Mouse (Mus musculus) R1 (cell line): ENCODE measurements at regions not wholly inside any gene's neighbourhood (a gene's known extent, or its start where the extent isn't known, plus 50 kb on each side); places are given as distances from the start of the nearest gene placed in this dataset.

Source experiments
- DNase-seq: peaks from one replicate; pipeline ENCODE4 v3.0.0-alpha.2; 2018; ENCODE audit warnings: low read depth, low spot score

DNA sequence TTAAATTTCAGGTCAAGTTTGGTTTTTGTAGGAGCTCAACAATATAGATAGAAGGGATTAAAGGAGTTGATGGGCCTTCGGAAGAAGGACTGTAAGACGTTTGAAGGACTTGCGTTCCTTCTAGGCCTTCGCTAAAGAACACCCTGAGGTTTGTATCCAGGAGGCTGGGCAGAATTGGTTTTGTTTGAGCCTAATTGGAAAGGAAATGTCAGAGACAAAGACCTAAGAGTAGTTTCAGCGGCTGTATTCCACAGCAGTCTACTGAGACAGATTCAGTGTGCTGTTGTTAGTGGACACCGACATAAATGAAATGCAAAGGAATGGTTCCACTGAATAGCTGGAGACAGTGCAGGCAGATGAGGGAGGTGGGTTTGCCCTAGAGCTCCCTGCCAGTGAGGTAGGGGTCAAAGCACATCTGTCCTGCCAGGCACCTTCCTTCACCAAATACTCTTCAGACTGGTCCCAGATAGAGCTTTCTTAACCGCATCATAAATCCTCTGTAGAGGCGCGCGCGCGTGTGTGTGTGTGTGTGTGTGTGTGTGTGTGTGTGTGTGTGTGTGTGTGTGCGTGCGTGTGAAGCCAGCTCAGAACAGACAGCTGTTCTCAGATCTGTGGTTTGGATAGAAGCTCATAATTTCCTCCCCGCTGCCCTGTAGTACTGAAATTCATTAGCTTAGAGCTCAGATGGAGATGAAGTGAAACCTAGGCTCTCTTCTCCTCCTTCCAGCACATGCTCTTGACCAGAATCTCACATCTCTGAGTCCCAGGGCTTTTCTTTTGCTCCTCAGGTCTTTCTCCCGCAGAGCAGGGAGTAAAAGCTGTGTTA lies 209.7 kb downstream of the Ktn1 start:
- peak; percentile 50 for DNase-seq

DNA sequence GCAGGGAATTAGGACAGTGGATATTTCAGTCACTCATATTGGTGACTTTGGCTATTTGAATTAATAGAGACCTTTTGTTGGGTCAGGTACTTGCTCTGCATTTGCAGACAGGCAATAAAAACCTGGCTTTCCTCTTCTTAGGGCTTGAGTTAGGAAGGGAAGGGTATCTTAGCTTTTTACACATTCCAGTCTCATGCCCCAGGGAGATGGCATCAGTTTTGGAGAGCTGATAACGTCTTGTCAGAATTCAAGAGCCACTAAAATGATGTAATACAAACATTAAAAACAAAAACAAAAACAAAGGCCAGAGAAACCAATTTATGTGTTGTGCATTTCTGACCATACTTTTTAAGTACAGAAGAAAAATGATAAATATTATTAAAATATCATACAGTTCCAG lies 214.3 kb downstream of the Ktn1 start:
- DNase-seq, result no peak

DNA sequence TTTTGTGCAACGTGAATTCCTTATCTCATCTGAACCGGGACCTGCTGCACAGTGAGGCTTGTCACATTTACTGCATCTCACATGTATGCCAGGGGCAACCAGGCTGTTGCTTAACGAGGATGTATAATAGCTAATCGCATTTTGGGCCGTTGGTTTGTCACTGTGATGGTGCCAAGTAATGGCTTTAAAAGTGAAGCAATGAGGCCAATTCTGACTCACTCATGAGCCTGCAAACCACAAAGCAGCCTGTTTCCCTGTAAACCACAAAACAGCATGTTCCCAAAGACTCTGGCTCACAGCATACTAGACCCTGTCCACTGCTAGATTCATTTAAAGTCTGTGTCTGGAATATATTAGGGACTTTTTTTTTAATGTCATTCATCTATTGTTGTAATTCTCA lies 214.8 kb downstream of the Ktn1 start:
- DNase-seq, result no peak

DNA sequence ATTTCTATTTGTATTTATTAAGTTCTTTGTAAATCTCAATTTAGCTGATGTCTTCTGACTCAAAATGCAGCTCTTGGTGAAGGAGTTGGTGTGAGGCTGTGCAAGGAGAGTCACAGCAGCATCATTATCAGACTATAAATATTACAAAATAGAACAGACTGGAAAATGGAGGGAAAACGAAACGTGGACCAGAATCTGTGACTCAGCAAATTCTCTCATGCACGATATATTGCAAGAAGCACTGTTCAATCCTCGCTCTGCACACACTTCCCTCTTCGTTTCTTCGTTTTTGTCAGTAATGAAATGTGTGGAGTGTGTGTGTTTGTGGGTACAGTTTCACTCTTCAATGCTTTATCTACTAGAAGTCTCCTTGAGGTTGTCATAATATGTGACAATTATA lies 215.5 kb downstream of the Ktn1 start:
- DNase-seq, result no peak

DNA sequence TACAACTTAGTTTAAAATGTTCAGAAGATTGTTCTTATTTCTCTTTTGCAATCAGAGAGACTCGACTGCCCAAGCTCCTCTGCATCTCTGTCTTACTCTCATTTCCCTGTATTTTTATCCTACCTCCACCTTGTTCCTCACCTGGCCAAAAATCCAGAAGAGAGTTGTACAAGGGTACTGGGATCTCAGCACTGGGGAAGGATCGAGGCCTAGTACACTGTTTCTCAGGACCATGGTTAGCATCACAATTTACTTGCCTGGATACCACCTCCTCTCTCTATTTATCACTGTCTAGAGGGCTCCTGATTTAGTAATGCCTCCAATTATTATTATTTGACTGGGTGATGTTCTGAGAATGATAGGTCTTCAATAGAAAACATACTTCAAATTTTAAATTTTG lies 218.8 kb downstream of the Ktn1 start:
- DNase-seq, result no peak

DNA sequence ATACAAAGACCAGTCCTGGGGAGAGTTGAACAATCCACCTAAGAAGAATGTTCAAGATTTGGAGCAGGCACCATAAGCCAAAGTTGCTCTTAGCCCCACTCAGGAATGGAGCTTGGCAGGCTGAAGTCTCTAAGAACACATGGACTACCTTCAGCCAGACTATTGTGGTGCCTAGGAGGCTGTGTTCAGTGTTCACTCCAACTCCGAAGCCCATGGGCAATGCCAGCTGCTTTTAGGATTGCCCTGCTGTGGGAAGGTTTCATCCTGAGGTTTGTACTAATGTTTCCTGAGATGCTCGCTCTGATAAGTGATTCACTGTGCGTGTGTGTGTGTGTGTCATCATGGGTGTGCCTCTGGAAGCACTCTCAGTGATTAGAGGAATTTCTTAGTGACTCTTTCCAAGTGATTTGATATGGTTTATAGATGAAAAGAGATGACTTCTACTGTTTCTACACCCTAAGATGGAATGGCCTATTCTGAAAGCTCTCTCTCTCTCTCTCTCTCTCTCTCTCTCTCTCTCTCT lies 220.1 kb downstream of the Ktn1 start:
- no peak for DNase-seq

DNA sequence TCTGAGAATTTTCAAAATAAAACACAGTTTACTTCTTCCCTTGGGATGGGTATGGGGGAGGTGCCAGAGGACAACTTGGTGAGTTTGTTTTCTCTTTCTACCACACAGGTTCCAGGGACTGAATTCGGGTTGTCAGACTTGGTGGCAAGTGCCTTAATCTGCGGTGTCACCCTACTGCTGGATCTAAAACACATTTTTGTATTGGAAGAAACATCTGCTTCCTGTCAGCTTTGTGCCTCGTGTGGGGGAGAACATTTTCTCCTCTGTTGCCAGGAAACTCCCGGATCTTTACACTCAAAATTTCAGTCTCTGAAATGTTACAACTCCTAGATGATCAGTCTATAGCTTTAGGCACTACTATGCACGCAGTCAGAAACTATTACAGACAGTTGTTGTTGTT lies 228.3 kb downstream of the Ktn1 start:
- no peak for DNase-seq

DNA sequence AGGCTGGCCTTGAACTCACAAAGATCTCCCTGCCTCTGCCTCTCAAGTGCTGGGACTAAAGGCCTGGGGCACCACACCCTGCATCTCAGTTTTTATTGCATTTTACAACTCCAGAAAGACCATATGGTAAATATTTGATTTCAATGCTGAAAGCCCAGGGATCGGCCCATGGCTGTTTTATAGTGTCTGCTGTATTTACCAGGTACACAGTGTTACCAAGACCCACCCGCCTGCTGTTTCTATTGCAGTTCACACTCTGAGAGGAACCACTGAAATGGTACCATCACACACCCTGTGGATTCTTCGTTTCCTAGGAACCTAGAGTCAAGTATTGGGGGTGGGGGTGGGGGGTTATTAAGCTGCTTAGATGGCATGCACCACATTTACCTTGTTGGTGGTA lies 228.9 kb downstream of the Ktn1 start:
- DNase-seq, result no peak

DNA sequence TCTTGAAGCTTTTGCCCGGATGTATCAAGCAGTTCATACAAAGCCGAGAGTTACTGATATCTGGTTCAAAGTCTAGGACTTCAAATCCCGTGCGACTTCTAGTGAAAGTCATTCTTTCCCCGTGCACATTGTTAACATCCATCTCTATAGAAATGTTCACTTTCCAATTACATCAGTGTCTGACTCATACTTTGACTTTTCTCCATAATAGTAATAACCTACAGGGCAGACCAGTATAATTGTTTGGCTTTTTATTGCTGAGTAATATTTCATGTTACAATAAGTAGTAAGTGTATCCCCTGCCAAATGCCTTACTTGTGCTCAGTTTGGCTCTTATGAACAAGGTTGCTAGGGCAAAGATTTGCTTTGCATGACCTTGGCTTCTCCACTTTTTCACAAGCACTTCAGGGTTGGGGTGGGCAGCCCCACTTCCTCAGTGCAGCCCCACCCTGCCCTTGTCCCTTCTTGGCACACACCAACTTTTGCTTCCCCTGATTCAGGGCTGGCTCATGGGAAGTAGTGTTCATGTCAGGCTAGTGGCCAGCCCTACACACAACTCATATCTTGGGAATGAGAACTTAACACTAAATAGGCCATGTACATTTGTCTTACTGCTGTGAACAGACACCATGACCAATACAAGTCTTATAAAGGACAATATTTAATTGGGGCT lies 229.7 kb downstream of the Ktn1 start:
- no peak for DNase-seq

DNA sequence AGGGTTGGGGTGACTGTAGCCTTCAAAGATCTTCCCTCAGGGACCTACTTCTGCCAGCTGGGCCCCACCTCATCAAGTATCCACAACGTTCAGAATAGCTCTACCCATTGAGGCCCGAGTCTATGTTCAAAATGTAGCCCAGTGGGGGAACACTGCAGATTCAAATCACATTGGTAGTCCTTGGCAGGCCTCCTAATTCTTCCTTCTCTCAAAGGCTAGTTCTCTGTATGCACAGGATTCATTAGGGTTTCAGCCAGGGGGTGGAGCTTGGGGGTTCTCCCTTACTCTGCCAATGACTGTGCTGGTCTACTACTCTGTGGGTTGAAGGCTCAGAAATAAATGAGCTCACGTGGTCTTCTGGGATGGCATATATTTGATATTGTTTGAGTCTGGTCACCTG lies 235.3 kb upstream of the Peli2 start:
- DNase-seq, result no peak

DNA sequence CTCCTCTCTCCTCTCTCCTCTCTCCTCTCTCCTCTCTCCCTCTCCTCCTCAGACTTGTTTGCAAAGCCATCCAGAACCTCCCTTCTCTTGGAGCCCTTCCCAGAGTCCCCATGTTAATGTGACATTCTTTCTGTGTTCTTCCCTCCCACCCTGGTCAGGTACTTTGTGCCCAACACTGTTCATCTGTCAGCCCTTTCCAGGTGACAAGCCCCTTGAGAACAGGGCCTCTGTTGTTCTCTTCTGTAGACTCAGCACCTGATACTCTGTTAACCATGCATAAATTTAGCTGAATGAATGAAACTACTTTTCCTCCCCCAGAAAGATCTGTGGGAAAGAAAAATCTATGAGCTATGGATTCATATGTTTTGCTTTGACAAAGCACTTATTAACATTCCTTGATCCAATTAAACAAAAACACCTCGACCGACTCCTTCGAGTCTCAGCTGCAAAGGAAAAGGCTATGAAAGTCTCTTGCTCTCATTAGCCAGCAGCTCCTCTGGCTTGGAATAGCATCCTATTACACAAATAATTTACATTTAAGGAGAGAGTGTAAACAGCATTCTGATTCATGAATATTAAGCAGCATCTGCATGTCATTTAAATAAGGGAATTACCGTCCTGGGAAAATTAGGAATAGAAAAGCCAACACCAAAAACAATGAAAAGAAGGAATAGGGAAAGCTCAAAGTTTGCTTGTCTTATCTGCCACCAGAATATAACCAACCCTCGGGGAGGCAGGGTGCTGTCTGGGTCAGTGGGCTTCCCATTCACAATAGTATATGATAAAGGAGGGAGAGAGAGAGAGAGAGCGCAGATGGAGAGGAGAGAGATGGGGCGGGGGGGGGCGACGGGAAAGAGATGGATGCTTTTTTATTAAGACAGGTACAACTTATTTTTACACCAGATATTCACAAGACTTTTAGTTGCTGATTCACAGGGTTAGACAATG lies 230.1 kb upstream of the Peli2 start:
- no peak for DNase-seq

DNA sequence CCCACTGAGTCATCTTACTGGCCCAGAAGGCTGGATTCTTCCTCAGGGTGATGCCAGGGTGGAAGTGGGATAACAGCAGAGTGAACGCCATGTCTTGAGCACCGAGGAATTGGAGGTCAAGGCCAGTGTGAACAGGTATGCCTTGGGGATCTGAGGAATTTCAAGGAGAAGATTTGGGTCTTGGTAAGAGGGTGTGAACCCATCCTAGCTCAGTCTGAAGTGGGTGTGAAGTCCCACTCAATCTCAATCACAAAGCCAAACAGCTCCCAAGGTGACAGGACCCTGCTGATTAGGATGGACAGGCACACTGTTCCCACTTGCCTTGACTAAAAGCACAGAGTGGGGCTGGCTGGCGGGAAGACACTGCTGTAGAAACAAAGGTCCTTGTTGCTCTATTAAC lies 224.0 kb upstream of the Peli2 start:
- DNase-seq, result peak; percentile 61

DNA sequence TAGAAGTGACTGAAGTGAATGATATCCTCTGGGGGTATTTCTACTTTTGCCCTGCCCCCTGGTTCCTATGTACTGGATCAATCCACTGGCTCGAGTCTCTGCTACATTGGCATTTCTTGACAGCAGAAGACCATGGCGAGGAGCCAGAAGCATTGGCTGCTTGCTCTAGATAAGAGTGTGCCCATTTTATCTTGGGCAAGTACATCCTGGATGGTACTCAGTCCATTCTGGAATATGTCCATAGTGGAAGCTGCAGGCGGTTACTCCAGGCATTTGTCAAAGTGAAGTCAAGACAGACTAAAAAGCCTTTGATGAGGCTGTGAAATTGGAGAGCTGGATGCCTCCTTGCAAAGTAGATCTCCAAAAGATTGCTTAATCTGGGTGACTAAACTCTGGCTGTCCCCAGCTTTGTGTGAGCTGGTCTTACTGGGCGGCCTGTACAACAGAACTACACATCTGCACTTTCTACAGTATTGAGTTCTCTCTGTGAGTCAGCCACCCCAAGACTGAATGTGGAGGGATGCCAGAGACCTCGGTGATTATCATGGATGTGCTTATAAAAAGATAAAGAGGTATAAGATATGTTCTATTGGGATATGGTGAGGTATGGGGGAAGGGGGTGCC lies 222.6 kb upstream of the Peli2 start:
- no peak for DNase-seq

DNA sequence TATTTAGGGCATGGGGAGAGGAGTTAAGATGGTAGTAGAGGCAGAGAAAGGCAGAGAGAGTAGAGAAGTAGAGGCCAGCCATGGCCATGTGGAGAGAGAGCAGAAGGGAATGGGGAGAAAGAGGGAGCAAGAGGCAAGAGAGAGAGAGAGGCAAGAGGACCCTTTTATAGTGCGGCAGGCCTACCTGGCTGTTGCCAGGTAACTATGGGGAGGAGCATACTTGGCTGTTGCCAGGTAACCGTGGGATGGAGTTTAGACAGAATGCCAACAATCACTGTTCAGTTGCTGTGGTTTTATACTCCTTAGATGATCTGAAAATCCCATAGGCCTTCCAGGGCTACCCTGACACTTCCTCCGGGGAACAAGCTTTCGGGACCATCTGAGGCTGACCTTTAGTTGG lies 222.0 kb upstream of the Peli2 start:
- DNase-seq, result no peak

DNA sequence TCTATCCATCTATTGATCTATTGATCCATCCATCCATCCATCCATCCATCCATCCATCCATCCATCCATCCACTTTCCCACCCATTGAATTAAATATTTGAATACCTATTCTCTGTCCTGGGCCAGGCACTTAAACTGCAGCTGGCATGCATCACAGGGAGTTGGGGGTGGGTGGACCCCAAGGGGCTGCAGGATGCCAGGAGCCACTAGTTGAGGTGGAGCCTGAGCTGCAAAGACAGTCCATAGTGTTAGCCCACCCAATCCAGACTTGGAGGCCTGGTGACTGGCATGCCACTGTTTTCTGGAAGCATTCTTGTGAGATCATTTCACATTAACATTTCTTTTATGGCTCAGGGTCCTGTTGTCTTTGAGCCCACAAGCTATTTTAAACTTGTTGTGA lies 215.3 kb upstream of the Peli2 start:
- DNase-seq, result no peak

DNA sequence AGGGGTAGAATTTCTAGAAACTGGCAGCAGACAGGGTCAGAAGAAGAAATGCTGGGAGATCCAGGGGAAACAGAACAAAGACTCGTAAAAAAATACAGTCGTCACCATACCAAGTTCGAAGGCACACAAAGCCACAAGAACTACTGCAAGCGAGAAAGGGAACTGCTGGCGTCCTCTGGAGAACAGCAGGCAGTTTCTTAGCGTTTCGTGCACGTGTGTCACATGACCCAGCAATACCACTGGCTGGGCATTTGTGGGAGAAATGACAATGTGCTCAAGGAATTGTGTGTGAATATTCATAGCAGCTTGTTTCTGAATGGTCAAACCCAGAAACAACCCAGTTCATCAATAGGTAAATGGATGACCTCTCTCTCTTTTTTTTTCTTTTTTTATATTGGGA lies 211.5 kb upstream of the Peli2 start:
- peak; percentile 17 for DNase-seq

DNA sequence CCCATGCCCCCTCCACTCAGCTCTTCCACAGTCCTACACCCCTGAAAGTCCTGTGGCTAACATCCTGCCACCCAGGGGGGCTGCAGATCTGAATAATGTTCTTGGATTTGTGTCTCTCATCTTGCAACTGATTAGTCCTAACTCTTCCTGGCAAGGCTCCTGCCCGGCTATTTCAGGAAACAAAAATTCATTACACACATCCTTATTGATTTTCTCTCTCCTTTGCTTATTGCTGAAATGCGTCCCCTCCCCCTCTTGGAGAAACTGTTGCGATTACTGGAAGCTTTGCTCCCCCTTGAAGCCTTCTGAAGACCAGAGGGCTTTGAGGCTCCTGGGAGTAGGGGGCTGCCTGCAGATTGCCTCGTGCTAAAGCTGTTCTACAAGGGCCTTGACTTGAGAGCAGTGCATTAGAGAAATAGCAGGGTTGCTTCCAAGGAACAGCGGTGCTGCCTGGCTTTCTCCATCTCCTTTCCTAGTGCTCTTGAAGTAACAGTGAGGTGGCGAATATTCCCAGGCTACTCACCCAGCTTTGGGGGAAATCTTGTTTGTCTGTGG lies 209.8 kb upstream of the Peli2 start:
- no peak for DNase-seq

DNA sequence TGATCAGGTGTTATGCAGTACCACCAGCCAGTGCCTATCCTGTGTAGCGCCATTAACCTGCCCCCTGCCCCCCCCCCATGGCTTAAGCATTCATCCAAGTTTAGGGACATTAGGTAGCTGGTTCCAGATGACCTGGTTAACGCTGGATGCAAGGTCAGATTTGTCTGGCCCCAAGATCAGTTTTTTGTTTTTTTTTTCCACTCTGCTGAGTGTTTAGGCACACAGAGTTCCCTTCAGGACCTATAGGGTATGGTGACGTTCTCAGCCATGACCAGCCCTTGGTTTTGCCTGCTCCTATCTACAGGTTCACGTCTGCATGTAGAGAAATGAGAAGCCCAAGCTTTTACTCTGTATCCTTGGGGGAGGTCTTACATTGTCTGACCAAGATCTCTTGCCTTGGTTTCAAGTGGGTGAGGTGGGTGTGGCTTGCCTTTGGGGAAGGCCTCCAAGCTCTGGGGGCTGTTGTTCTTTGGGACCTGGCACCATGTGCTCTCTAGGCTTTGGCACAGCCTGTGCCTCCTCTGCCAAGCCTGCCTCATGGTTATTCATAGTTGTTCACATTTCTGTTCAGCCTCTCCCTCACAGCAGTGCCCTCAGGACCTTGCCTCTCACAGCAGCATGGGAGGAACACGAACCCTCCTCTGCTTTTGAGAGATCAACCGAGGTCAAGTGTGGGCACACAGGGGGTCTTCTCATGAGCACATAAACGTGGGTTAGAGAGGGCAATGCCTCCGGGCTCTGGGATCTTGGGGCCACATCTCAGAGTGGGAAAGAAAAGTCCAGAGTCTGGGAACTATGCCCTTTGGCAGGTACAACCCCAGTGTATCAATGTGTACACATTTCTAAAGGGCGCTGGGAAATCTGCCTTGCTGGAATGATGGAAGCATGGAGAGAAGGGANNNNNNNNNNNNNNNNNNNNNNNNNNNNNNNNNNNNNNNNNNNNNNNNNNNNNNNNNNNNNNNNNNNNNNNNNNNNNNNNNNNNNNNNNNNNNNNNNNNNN lies 208.8 kb upstream of the Peli2 start:
- DNase-seq, result no peak

DNA sequence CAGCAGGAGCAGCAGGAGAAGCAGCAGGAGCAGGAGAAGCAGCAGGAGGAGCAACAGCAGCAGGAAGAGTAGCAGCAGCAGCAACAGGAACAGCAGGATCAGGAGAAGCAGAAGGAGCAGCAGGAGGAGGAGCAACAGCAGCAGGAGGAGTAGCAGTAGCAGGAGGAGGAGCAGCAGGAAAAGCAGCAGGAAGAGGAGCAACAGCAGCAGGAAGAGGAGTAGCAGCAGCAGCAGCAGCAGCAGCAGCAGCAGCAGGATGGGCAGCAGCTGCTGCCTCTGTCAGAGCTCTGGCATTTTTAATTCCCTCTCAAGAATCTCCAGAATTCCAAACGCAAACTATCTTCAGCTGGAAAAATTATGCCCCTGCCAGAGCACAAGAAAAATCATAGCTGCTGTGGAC lies 205.0 kb upstream of the Peli2 start:
- DNase-seq, result no peak
